Mouse (Mus musculus) kidney, postnatal 25 days (tissue): Measurements from ENCODE around the gene Slain2.

Source experiments
- DNase-seq, 2 experiments: peaks; one replicate each; pipeline ENCODE4 v3.0.0; 2021; ENCODE audit warnings: mixed read lengths in 2 of 2

Gene Slain2

DNA sequence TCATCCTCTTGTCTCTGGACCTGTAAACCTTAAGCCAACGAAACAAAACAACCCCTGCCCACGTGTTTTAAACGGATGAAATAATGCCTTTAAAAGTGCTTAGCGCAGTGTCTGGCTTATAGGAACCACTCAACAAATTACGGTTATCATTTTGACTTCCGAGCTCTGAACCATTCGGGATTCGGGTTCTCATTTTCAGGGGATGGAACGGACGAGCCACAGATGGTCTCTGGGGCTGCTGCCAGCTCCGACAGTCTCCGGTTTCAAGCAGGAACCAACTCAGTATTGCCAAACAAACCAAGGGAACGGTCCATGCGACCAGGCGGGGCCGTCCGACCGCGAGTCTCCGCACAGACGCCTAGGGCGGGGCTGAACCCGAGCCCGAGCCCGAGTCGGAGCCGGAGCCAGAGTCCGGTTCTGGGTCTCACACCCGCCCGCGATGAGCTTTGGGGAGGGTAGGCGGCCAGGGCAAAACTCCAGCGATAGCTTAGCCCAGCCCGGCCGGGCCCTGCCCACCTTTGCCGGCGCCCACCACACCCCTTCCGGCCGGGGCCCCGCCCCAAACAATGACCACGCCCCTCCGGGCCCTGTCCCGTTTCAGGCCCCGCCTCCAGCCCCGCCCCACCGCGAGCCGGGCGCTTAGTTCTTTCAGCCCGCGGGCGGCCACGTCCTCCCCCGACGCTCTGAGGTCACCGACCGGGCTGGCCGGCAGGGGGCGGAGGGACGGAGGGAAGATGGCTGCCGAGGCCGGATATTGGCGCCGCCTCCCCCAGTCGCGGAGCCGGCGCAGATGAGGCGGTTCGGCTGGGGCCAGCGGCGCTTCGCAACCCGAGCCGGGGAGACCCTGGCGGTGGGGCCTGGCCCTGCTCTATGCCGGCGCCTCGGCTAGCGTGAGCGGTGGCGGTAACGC is at the start of gene Slain2:
Gene Slain2, plus strand, starts transcription at position 657 of the 910 bp plus-strand sequence.
- peak; percentile 99 for DNase-seq

- DNase-seq: no peak
Observed at GRCm38 (mm10) chr5:72864654-72865178, 49.4 kb upstream of the Slain2 start.

DNA sequence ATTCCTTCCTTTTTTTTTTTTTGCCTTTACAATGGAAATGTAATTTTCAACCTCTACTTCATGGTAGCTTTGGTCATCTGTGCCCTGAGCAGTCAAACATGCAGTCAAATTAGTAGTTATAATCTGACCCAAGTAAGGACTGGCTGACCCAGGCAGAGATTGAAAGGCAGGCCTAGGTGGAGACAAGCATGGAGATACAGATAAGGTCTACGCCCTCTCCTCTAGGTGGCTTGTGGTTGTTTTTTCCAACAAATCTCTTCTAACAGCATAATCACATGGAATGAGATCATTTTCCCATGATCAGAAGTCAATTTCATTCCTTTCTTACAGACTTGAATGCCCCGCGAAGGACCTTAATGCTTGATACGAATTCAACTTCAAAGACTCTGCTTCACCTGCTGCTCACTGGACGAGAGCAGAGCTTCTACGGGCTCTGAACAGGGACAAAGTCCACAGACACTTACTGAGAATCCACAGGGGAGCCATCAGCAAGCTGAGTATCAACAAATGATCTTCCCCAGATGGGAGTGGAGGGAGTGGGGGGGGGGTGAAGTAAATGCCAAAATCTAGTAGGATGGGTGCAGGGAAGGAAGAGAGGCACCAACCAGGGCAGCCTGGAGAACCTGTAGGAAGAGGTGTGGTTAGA is 47.7 kb upstream of the Slain2 start:
- no peak for DNase-seq

- DNase-seq: no peak
Observed at GRCm38 (mm10) chr5:72867036-72867672, 47.0 kb upstream of the Slain2 start.

GRCm38 (mm10) chr5:72868091-72868875 is 45.8 kb upstream of the Slain2 start, which contains the start of gene Tec:
Gene Tec (minus strand): TSS chr5:72868483.
- peak; percentile 96 for DNase-seq

- DNase-seq: peak; percentile 58 to 82
Observed at GRCm38 (mm10) chr5:72869779-72870608, 44.1 kb upstream of the Slain2 start.

DNA sequence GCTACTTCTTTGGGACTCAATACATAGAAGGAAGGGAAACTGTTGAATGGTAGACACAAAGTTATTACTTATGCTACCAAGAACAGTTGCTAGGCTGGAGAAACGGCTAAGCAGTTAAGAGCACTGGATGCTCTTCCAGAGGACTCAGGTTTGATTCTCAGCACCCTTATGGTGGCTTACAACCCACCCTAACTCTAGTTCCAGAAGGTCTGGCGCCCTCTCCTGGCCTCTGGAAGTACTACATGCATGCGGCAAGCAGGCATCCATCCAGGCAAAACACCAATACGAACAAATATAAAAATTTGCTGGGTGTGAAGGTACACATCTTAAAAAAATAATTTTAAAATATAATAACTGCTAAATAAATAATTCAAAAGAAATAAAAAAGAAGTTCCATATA is 43.0 kb upstream of the Slain2 start:
- no peak for DNase-seq

GRCm38 (mm10) chr5:72879736-72880135 is 34.4 kb upstream of the Slain2 start:
- no peak for DNase-seq

DNA sequence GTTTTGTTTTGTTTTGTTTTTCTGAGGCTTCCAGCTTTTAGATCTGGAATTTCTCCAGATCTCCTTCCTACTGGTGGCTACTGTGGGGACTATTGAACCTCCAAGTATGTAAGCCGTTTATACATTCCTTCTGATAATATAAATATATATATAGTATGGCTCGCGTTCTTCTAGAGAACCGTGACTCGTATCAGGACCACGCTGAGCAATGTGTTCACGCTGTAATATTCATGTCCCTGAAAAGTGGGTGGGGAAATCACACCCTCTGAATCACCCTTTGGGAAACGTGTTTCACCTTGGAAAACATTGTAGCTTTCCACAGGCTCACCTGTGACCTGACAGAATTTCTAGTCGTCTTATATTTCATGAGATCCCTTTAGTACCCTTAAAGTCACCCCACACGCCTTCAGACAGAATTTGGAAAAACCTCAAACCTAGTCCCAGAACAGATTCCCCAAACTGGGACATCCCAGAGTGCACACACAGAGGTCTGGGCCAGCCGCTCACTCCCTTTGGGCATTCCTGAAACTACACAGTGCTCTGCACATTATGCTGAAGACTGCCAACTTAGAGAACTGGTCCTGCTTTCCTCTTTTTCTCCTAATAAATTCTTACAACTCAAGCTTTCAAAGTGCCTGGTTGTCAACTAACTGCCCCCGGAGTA is 32.2 kb upstream of the Slain2 start:
- no peak for DNase-seq

GRCm38 (mm10) chr5:72882412-72882765 is 31.7 kb upstream of the Slain2 start:
- no peak for DNase-seq

DNA sequence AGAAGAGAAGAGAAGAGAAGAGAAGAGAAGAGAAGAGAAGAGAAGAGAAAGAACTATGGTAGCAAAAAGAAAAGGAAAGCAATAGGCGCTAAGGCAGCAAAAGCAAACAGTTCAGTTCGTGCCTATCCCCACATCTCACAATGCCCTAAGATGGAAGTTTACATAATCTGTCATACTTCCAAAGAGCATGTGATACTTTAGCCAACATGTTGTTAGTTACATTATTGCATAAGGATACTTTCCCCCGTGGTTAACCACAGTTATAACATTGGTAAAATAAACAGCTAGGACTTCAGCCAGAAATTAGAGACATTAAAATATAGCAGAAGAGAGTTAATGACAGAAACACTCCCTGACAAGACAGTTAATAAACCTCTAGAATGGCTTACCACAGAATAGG is 30.4 kb upstream of the Slain2 start:
- DNase-seq: no peak

- DNase-seq: no peak
Observed at GRCm38 (mm10) chr5:72886458-72887222, 27.5 kb upstream of the Slain2 start.

DNA sequence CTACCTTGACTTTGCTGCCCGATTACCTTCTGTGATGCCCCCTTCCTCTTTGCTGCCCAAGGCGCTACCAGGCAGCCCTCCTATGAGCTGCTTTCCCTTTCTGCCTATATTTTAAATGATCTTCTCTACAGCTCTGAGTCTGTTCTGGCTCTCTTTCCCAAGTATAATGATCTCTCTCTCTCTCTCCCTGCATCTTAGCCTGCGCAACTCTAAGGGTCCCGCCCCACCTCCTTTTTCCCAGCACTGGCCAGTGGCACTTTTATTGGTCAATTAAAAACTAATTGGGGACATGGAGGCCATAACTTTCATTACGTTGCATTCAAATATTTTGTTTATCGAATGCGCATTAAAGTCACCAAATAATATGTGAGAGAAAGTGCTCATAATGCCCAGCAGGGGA is 25.8 kb upstream of the Slain2 start:
- no peak for DNase-seq

DNA sequence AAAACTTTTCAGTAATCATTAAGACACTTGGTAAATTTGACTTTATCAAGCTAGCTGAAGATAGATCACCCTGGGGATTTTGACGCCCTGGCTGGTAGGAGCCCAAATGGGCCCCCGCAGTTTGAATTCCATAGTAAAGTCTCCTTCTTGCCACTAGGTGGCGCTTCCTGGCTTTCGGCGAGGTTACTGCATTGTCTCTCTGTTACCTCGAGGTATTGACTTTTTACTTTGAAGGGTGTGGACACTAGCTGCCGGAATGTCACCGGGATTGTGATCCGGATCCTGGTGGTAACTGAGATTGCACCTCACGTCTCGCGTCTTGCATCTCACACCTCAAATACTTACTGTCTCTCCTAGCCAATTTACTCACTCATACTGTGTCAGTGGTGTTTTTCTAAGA is 22.6 kb upstream of the Slain2 start:
- DNase-seq: peak; percentile 59 to 64

DNA sequence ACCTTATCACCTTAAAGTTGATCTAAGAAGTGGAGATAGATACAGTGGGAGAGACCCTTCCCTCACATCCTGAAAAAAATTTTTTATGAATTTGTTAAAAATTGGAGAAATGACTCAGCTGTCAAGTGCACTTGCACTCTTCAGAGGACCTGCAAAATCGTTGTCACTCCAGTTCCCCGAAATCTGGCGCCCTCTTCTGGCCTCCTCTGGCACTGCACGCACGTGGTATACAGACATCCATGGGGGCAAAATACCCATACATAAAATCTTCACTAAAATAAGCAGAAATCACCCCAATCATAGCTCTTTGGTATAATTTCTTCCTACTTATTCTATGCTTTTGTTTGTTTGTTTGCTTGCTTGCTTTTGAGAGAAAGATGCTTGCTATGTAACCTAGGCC is 20.1 kb upstream of the Slain2 start:
- peak in 1 of 2 experiments; percentile 30 for DNase-seq

DNA sequence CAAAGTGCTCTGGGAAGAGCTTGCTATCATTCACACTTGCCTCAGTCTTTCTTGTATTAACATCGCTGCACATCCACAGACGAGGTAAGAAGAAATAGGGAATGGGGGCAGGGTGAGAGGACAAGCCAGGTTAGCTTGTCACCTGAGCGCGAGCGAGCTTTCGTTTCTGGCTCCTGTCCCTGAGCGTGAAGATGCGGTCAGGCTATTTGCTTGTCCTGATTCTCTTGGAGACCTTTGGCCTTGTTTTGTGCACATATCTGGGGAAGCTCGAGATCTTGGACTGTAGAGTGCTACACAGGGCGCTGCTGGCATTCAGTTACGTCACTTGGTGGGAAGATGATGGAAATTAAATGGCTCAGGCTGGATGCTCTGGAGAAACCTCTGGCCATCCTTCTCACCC is 18.8 kb upstream of the Slain2 start:
- no peak for DNase-seq

- no peak for DNase-seq
Observed at GRCm38 (mm10) chr5:72896478-72897279, 17.4 kb upstream of the Slain2 start.

GRCm38 (mm10) chr5:72897998-72898397 is 16.1 kb upstream of the Slain2 start:
- no peak for DNase-seq

GRCm38 (mm10) chr5:72899255-72899654 is 14.8 kb upstream of the Slain2 start:
- DNase-seq: no peak
